Mouse (Mus musculus): ENCODE data around the gene Ermap. TPM values are rescaled to one million over a fixed set of nuclear protein-coding genes. Genes with fewer than 3 reads are reported as not detected.

Ermap gene
- polyA plus RNA-seq, 1 experiment: 0.08 TPM

GRCm38 (mm10) chr4:119188060-119188785, 1.6 kb downstream of the Ermap start:
- peak; percentile 44 for TF ChIP-seq CTCF (conservative IDR thresholded peaks at IDR 0.05; ENCODE audit: insufficient read depth, insufficient read length, low read depth, low read length)
- TF ChIP-seq POLR2A (IDR thresholded peaks at IDR 0.05; ENCODE audit: low read depth, low read length): no peak
- DNase-seq: no peak
- Histone ChIP-seq H3K4me1 (ENCODE audit: control insufficient read depth, insufficient read depth, low read length) (no peaks in the 10 kb centered on the region), H3K27me3 (replicated peaks; ENCODE audit: control insufficient read depth, insufficient read depth, low read length) (no peaks in the 10 kb centered on the region), H3K27ac (ENCODE audit: insufficient read depth, low read depth, low read length) (no peak overlapping the region), H3K4me3 (ENCODE audit: insufficient read depth, low read depth, low read length) (no peak overlapping the region), H3K36me3 (ENCODE audit: control insufficient read depth, insufficient read depth, low read length) (no peaks in the 10 kb centered on the region)
- 51% methylated on average over 11 of the region's 11 CpGs for WGBS

- TF ChIP-seq POLR2A (IDR thresholded peaks at IDR 0.05; ENCODE audit: low read depth, low read length) (no peak), CTCF (conservative IDR thresholded peaks at IDR 0.05; ENCODE audit: insufficient read depth, insufficient read length, low read depth, low read length) (no peak)
- 75% methylated on average over 4 of the region's 4 CpGs for WGBS
- H3K36me3 ChIP-seq (ENCODE audit: control insufficient read depth, insufficient read depth, low read length): no peaks in the 10 kb centered on the region
- H3K27me3 ChIP-seq (replicated peaks; ENCODE audit: control insufficient read depth, insufficient read depth, low read length): no peaks in the 10 kb centered on the region
- no peaks in the 10 kb centered on the region for H3K4me1 ChIP-seq (ENCODE audit: control insufficient read depth, insufficient read depth, low read length)
- DNase-seq: no peak
- H3K4me3 ChIP-seq (ENCODE audit: insufficient read depth, low read depth, low read length): no peak overlapping the region
- no peak overlapping the region for H3K27ac ChIP-seq (ENCODE audit: insufficient read depth, low read depth, low read length)
Measured at GRCm38 (mm10) chr4:119185771-119186170, 4.0 kb downstream of the Ermap start.

GRCm38 (mm10) chr4:119183525-119183924, 6.3 kb downstream of the Ermap start:
- Histone ChIP-seq H3K4me1 (ENCODE audit: control insufficient read depth, insufficient read depth, low read length) (no peaks in the 10 kb centered on the region), H3K27ac (ENCODE audit: insufficient read depth, low read depth, low read length) (no peak overlapping the region), H3K4me3 (ENCODE audit: insufficient read depth, low read depth, low read length) (no peak overlapping the region), H3K27me3 (replicated peaks; ENCODE audit: control insufficient read depth, insufficient read depth, low read length) (no peaks in the 10 kb centered on the region), H3K36me3 (ENCODE audit: control insufficient read depth, insufficient read depth, low read length) (no peaks in the 10 kb centered on the region)
- no peak for DNase-seq
- no peak for TF ChIP-seq POLR2A (IDR thresholded peaks at IDR 0.05; ENCODE audit: low read depth, low read length)
- TF ChIP-seq CTCF (conservative IDR thresholded peaks at IDR 0.05; ENCODE audit: insufficient read depth, insufficient read length, low read depth, low read length): no peak
- WGBS: 37% methylated on average over 1 of the region's 1 CpGs

DNA sequence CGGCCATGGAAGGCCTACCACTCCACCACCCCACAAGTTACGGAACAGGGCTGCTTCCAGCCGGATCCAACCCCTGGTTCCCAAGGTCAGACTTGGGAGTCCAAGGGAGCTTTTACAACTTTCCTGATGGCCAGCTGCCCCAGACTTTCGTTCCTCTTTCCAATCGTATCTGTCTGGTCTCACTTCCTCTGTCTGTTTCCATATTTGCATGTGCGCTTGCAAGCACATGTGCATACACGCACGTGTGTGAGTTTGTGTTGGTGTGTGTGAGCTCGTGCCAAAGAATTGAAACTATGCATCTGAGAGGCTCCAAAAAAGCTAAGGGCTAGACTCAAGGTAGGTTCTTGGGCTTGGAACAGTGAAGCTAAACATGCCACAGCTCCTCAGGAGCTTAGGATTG, 8.4 kb downstream of the Ermap start:
- H3K4me3 ChIP-seq (ENCODE audit: insufficient read depth, low read depth, low read length): no peak overlapping the region
- WGBS: 81% methylated on average over 9 of the region's 9 CpGs
- H3K27ac ChIP-seq (ENCODE audit: insufficient read depth, low read depth, low read length): no peak overlapping the region
- peak; percentile 20 for DNase-seq
- H3K36me3 ChIP-seq (ENCODE audit: control insufficient read depth, insufficient read depth, low read length): no peaks in the 10 kb centered on the region
- no peaks in the 10 kb centered on the region for H3K4me1 ChIP-seq (ENCODE audit: control insufficient read depth, insufficient read depth, low read length)
- no peak for TF ChIP-seq CTCF (conservative IDR thresholded peaks at IDR 0.05; ENCODE audit: insufficient read depth, insufficient read length, low read depth, low read length)
- no peak for TF ChIP-seq POLR2A (IDR thresholded peaks at IDR 0.05; ENCODE audit: low read depth, low read length)
- no peaks in the 10 kb centered on the region for H3K27me3 ChIP-seq (replicated peaks; ENCODE audit: control insufficient read depth, insufficient read depth, low read length)

DNA sequence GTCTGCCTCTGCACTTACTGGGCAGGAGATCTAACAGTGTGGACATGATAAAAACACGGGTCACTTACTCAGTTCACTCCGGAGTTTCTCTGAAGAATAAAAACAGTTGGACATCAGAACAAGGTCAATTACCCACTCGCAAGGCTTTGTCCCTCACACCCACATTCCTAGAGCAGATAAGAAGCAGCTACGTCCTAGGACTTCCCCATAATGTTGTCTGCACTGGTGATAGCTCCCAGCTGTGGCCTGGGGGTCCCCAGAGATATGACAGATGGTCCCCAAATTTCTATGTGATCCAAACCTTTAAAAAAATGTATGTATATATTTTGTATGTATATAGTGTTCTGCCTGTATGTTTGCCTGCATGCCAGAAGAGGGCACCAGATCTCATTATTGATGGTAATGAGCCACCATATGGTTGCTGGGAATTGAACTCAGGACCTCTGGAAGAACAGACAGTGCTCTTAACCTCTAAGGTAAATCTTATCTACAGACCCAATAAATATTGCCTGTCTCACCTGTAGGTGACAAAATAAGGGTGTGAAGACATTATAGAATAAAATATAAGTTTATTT, 9.6 kb downstream of the Ermap start:
- H3K36me3 ChIP-seq (ENCODE audit: control insufficient read depth, insufficient read depth, low read length): no peaks in the 10 kb centered on the region
- no peak overlapping the region for H3K27ac ChIP-seq (ENCODE audit: insufficient read depth, low read depth, low read length)
- 68% methylated on average over 4 of the region's 4 CpGs for WGBS
- no peak for DNase-seq
- TF ChIP-seq CTCF (conservative IDR thresholded peaks at IDR 0.05; ENCODE audit: insufficient read depth, insufficient read length, low read depth, low read length) (no peak), POLR2A (IDR thresholded peaks at IDR 0.05; ENCODE audit: low read depth, low read length) (no peak)
- H3K27me3 ChIP-seq (replicated peaks; ENCODE audit: control insufficient read depth, insufficient read depth, low read length): no peaks in the 10 kb centered on the region
- no peak overlapping the region for H3K4me3 ChIP-seq (ENCODE audit: insufficient read depth, low read depth, low read length)
- H3K4me1 ChIP-seq (ENCODE audit: control insufficient read depth, insufficient read depth, low read length): no peaks in the 10 kb centered on the region

GRCm38 (mm10) chr4:119178331-119178730, 11.5 kb downstream of the Ermap start:
- H3K27ac ChIP-seq (ENCODE audit: insufficient read depth, low read depth, low read length): peak overlapping the region; percentile 31; the same call in 1 of the 2 replicates
- TF ChIP-seq CTCF (conservative IDR thresholded peaks at IDR 0.05; ENCODE audit: insufficient read depth, insufficient read length, low read depth, low read length): no peak
- TF ChIP-seq POLR2A (IDR thresholded peaks at IDR 0.05; ENCODE audit: low read depth, low read length): no peak
- DNase-seq: peak; percentile 51
- WGBS: 48% methylated on average over 18 of the region's 18 CpGs
- no peak overlapping the region for H3K4me3 ChIP-seq (ENCODE audit: insufficient read depth, low read depth, low read length)
- H3K4me1 ChIP-seq (ENCODE audit: control insufficient read depth, insufficient read depth, low read length): no peaks in the 10 kb centered on the region
- no peaks in the 10 kb centered on the region for H3K36me3 ChIP-seq (ENCODE audit: control insufficient read depth, insufficient read depth, low read length)
- no peaks in the 10 kb centered on the region for H3K27me3 ChIP-seq (replicated peaks; ENCODE audit: control insufficient read depth, insufficient read depth, low read length)

- H3K4me3 ChIP-seq (ENCODE audit: insufficient read depth, low read depth, low read length): no peak overlapping the region
- 72% methylated on average over 5 of the region's 5 CpGs for WGBS
- H3K27me3 ChIP-seq (replicated peaks; ENCODE audit: control insufficient read depth, insufficient read depth, low read length): no peaks in the 10 kb centered on the region
- peak overlapping the region; percentile 31; the same call in 1 of the 2 replicates for H3K27ac ChIP-seq (ENCODE audit: insufficient read depth, low read depth, low read length)
- DNase-seq: peak; percentile 32
- no peaks in the 10 kb centered on the region for H3K36me3 ChIP-seq (ENCODE audit: control insufficient read depth, insufficient read depth, low read length)
- no peak for TF ChIP-seq CTCF (conservative IDR thresholded peaks at IDR 0.05; ENCODE audit: insufficient read depth, insufficient read length, low read depth, low read length)
- TF ChIP-seq POLR2A (IDR thresholded peaks at IDR 0.05; ENCODE audit: low read depth, low read length): no peak
- peaks cover 5% of the 10 kb centered on the region; the same call in 1 of the 2 replicates for H3K4me1 ChIP-seq (ENCODE audit: control insufficient read depth, insufficient read depth, low read length)
Measured at GRCm38 (mm10) chr4:119177702-119178101, 12.1 kb downstream of the Ermap start.

All from kidney, adult 2 months (tissue).